Mouse (Mus musculus) liver, adult 2 months (tissue): ENCODE results near the gene Soat1.

Experiments used
- CTCF ChIP-seq: fragments of 200-500 bp; IDR thresholded peaks from 2 replicates; pipeline ENCODE4 v1.5.1; 2011; ENCODE audit warnings: low read depth, low read length, control low read depth
- POLR2A ChIP-seq: fragments of 200-500 bp; IDR thresholded peaks from 2 replicates; pipeline ENCODE4 v1.6.1; 2011; ENCODE audit warnings: low read length, control low read depth; ENCODE audit not compliant: insufficient read depth; ENCODE audit errors: extremely low read depth

GRCm38 (mm10) chr1:156464963-156465362, 9.2 kb downstream of the Soat1 start:
- TF ChIP-seq CTCF (no peak), POLR2A (no peak)
